Mouse (Mus musculus) stomach, postnatal 0 days (tissue): ENCODE measurements around the gene Fry.

ENCODE experiments used
- CTCF ChIP-seq: IDR thresholded peaks from 2 replicates; pipeline ENCODE4 v1.5.1; 2016; ENCODE audit warnings: antibody characterized with exemption, low read depth, mild to moderate bottlenecking, moderate library complexity
- EP300 ChIP-seq: optimal IDR thresholded peaks from 2 replicates; pipeline ENCODE3; 2016; ENCODE audit warnings: antibody characterized with exemption

GRCm38 (mm10) chr5:150262046-150262716 lies 143.7 kb downstream of the Fry start:
- no peak for TF ChIP-seq CTCF
- TF ChIP-seq EP300: no peak
